Mouse (Mus musculus) heart, adult 2 months (tissue): Measurements from ENCODE around the gene Wfdc3. TPM values are rescaled to one million over a fixed set of nuclear protein-coding genes. Genes with fewer than 3 reads are reported as not detected.

Source experiments
- DNase-seq, 2 experiments: peaks; one replicate each; pipeline ENCODE4 v3.0.0; 2021
- H3K27ac ChIP-seq: fragments of 200-600 bp; 2 replicates; pipeline ENCODE4 v1.8.1; 2022
- H3K27me3 ChIP-seq: fragments of 200-500 bp; 2 replicates; pipeline ENCODE4 v1.6.1; 2012; ENCODE audit warnings: mild to moderate bottlenecking, low read length, inconsistent platforms, mixed read lengths; ENCODE audit not compliant: control insufficient read depth, insufficient read depth
- H3K36me3 ChIP-seq: fragments of 200-500 bp; 2 replicates; pipeline ENCODE4 v1.6.1; 2012; ENCODE audit warnings: low read length, inconsistent platforms; ENCODE audit not compliant: control insufficient read depth, insufficient read depth
- H3K4me1 ChIP-seq: fragments of 200-500 bp; 2 replicates; pipeline ENCODE4 v1.6.1; 2011; ENCODE audit warnings: low read length; ENCODE audit not compliant: control insufficient read depth, insufficient read depth
- H3K4me3 ChIP-seq: fragments of 200-600 bp; 2 replicates; pipeline ENCODE4 v1.8.1; 2022
- H3K79me2 ChIP-seq: fragments of 200-500 bp; replicated peaks from 2 replicates; pipeline ENCODE4 v1.6.1; 2012; ENCODE audit warnings: mild to moderate bottlenecking, inconsistent platforms, low read length, moderate library complexity, mixed read lengths; ENCODE audit not compliant: control insufficient read depth, insufficient read depth
- H3K9ac ChIP-seq: fragments of 200-500 bp; 2 replicates; pipeline ENCODE4 v1.6.1; 2012; ENCODE audit warnings: low read depth, mild to moderate bottlenecking, control low read depth, inconsistent platforms, low read length, mixed read lengths
- CTCF ChIP-seq: fragments of 200-600 bp; IDR thresholded peaks from 2 replicates; pipeline ENCODE4 v1.8.1; 2022; ENCODE audit warnings: antibody characterized with exemption, mild to moderate bottlenecking, moderate library complexity
- EP300 ChIP-seq: fragments of 200-500 bp; IDR thresholded peaks from 2 replicates; pipeline ENCODE4 v1.6.1; 2011; ENCODE audit warnings: low read depth, low read length, control low read depth; ENCODE audit not compliant: insufficient read depth
- POLR2A ChIP-seq: fragments of 200-500 bp; IDR thresholded peaks from 2 replicates; pipeline ENCODE4 v1.6.1; 2011; ENCODE audit warnings: mild to moderate bottlenecking, low read depth, low read length, control low read depth; ENCODE audit not compliant: insufficient read depth
- WGBS: fragments of 180-500 bp; shearing (Covaris S2); methylation state at CpG from one replicate; pipeline ENCODE4 v1.1.7; 2018; 5-methylcytosine and 5-hydroxymethylcytosine counted together
- intact Hi-C: fragments of 180-260 bp; cut with DNase I; formaldehyde crosslinking; loops from one replicate; pipeline ENCODE4 v1.15.1; 2025
- polyA plus RNA-seq: library from polyadenylated mRNA; depleted of rRNA; stranded (reverse); fragments of >200 nt; gene quantifications from 2 replicates; pipeline ENCODE4 v1.2.3, GENCODE M21; 2012
- total RNA-seq, 2 experiments: library from RNA; stranded (reverse); gene quantifications; 2 replicates each; pipeline ENCODE4 v1.2.3; 2021

Wfdc3 gene
- total and polyA plus RNA-seq, 3 experiments, result 0.31 TPM; not detected in 2

GRCm38 (mm10) chr2:164778809-164779208 is 33.1 kb upstream of the Wfdc3 start:
- DNase-seq, result no peak
- no peak overlapping the region for H3K27ac ChIP-seq
- H3K9ac ChIP-seq, result no peak overlapping the region
- H3K27me3 ChIP-seq, result no peaks in the 10 kb centered on the region
- no peaks in the 10 kb centered on the region for H3K79me2 ChIP-seq
- intact Hi-C loops, result no loop called here
- H3K4me3 ChIP-seq, result no peak overlapping the region
- WGBS, result 44% methylated on average over 7 of the region's 7 CpGs
- no peaks in the 10 kb centered on the region for H3K36me3 ChIP-seq
- H3K4me1 ChIP-seq, result no peaks in the 10 kb centered on the region; the same call in 1 of the 2 replicates
- TF ChIP-seq CTCF, result no peak
- TF ChIP-seq EP300, result no peak
- TF ChIP-seq POLR2A, result no peak

- no peaks in the 10 kb centered on the region for H3K36me3 ChIP-seq
Observed at GRCm38 (mm10) chr2:164778015-164778287, 32.2 kb upstream of the Wfdc3 start.

GRCm38 (mm10) chr2:164777246-164778014 is 31.7 kb upstream of the Wfdc3 start:
- WGBS, result 82% methylated on average over 30 of the region's 30 CpGs
- Histone ChIP-seq H3K27me3 (no peaks in the 10 kb centered on the region), H3K27ac (no peak overlapping the region), H3K36me3 (no peaks in the 10 kb centered on the region), H3K79me2 (no peaks in the 10 kb centered on the region), H3K9ac (no peak overlapping the region), H3K4me1 (no peaks in the 10 kb centered on the region; the same call in 1 of the 2 replicates), H3K4me3 (no peak overlapping the region)
- intact Hi-C loops, result no loop called here
- TF ChIP-seq CTCF (no peak), EP300 (no peak), POLR2A (no peak)
- no peak for DNase-seq

More at GRCm38 (mm10) chr2:164778015-164778287, 32.2 kb upstream of the Wfdc3 start:
- Histone ChIP-seq H3K4me1 (no peaks in the 10 kb centered on the region; the same call in 1 of the 2 replicates), H3K4me3 (no peak overlapping the region), H3K27me3 (no peaks in the 10 kb centered on the region), H3K9ac (no peak overlapping the region), H3K27ac (no peak overlapping the region), H3K79me2 (no peaks in the 10 kb centered on the region)
- intact Hi-C loops, result no loop called here
- no peak for DNase-seq
- WGBS, result 89% methylated on average over 11 of the region's 11 CpGs
- TF ChIP-seq POLR2A, result no peak
- no peak for TF ChIP-seq EP300
- no peak for TF ChIP-seq CTCF

GRCm38 (mm10) chr2:164776801-164777200 is 31.1 kb upstream of the Wfdc3 start:
- Histone ChIP-seq H3K9ac (no peak overlapping the region), H3K36me3 (no peaks in the 10 kb centered on the region), H3K4me1 (no peaks in the 10 kb centered on the region; the same call in 1 of the 2 replicates), H3K27me3 (no peaks in the 10 kb centered on the region), H3K4me3 (no peak overlapping the region), H3K27ac (no peak overlapping the region), H3K79me2 (no peaks in the 10 kb centered on the region)
- TF ChIP-seq EP300 (no peak), CTCF (no peak), POLR2A (no peak)
- 69% methylated on average over 17 of the region's 17 CpGs for WGBS
- DNase-seq, result no peak
- intact Hi-C loops, result no loop called here

- WGBS, result 78% methylated on average over 6 of the region's 6 CpGs
- TF ChIP-seq POLR2A (no peak), EP300 (no peak), CTCF (no peak)
- no peak overlapping the region for H3K4me3 ChIP-seq
- no peak overlapping the region for H3K9ac ChIP-seq
- intact Hi-C loops, result no loop called here
- no peaks in the 10 kb centered on the region for H3K79me2 ChIP-seq
- no peaks in the 10 kb centered on the region for H3K36me3 ChIP-seq
- no peak overlapping the region for H3K27ac ChIP-seq
- no peaks in the 10 kb centered on the region for H3K27me3 ChIP-seq
- DNase-seq, result no peak
- no peaks in the 10 kb centered on the region; the same call in 1 of the 2 replicates for H3K4me1 ChIP-seq
Observed at GRCm38 (mm10) chr2:164776130-164776529, 30.4 kb upstream of the Wfdc3 start.

GRCm38 (mm10) chr2:164773989-164774364 is 28.2 kb upstream of the Wfdc3 start:
- no peak overlapping the region for H3K27ac ChIP-seq
- H3K9ac ChIP-seq, result no peak overlapping the region
- H3K79me2 ChIP-seq, result no peaks in the 10 kb centered on the region
- no peak for DNase-seq
- no peak for TF ChIP-seq CTCF
- no peak for TF ChIP-seq EP300
- TF ChIP-seq POLR2A, result no peak
- 52% methylated on average over 5 of the region's 5 CpGs for WGBS
- H3K36me3 ChIP-seq, result no peaks in the 10 kb centered on the region
- no peaks in the 10 kb centered on the region for H3K27me3 ChIP-seq
- H3K4me3 ChIP-seq, result no peak overlapping the region
- no peaks in the 10 kb centered on the region; the same call in 1 of the 2 replicates for H3K4me1 ChIP-seq
- intact Hi-C loops, result no loop called here
